In the genomic region with DNA sequence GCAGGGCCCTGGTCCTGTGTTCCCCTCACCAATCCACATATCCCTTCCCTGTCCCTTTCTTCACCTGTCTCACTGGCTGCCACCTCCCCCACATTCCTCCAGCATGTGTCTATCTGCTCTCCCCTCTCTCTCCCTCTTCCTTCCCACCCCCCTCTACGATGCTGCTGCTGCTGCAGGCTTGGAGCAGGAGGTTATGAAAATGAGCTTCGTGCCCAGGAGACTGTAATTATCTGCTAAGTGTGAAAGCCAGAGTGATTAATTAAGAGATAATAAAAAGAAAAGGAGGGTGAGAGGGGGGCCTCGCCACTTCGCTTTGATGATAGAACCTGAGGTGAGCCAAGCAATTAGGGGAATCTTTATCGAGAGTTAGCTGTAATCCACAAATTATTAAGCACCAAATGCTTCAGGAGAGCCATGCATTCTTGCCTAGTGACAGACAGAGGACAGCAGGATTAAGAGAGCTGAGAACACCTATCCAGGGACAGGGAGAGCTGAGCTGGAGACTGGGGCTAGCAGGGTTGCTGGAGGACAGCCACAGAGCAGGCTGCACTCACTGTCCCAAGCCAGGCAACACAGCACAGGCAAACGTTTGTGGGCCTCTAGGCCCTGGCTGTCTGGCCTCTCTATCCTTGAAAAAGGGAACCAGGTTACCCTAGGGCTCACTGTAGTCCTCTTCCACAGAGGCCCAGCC, we compare ENCODE assay signal across 10 mouse cellular contexts. TPM values are rescaled to one million over a fixed set of nuclear protein-coding genes. Genes with fewer than 3 reads are reported as not detected.
A peak's percentile ranks its signal among the peaks of the same experiment; 100 is the strongest.
DNase-seq lines count a peak whose midpoint lies in the region; ATAC-seq lines count a peak whose summit lies in the region.
"Had no signal": no experiment of that assay in that cellular context is flagged by ENCODE, and none has a peak within 500 bp of the region (broad histone marks: within the 10 kb centered on the region; RNA-seq: fewer than 3 reads in every experiment).

No protein-coding gene starts in this region.

- 26% methylated on average over 6 of the region's 6 CpGs for WGBS in kidney, embryonic 14.5 days
- 33% methylated on average over 6 of the region's 6 CpGs for WGBS in kidney, embryonic 15.5 days
- 21% methylated on average over 6 of the region's 6 CpGs for WGBS in forebrain, embryonic 13.5 days
- 22% methylated on average over 6 of the region's 6 CpGs for WGBS in limb, embryonic 11.5 days
- 23% methylated on average over 6 of the region's 6 CpGs for WGBS in neural tube, embryonic 13.5 days

- no peak overlapping the region for H3K4me3 ChIP-seq in kidney, embryonic 14.5 days (ENCODE audit: low read length)
- H3K4me3 ChIP-seq in kidney, embryonic 15.5 days (replicated peaks): no peak overlapping the region
- H3K4me3 ChIP-seq in forebrain, embryonic 13.5 days: no peak overlapping the region
- no peak overlapping the region for H3K4me3 ChIP-seq in limb, embryonic 11.5 days (ENCODE audit: low read depth, low read length)
- no peak overlapping the region for H3K4me3 ChIP-seq in neural tube, embryonic 13.5 days

- peak; percentile 18 for DNase-seq in limb, embryonic 11.5 days (ENCODE audit: low spot score)
- no peak for DNase-seq in cerebellum, adult 9-11 months
- DNase-seq in adrenal gland, adult 8-10 months: no peak
- DNase-seq: kidney, postnatal 25 days; lung, embryonic 14.5 days had no signal

- peaks cover 10% of the 10 kb centered on the region; the same call in 1 of the 2 replicates for H3K36me3 ChIP-seq in kidney, embryonic 14.5 days (ENCODE audit: control insufficient read depth, insufficient read depth, low read length)
- peaks cover 9% of the 10 kb centered on the region for H3K36me3 ChIP-seq in kidney, embryonic 15.5 days
- H3K36me3 ChIP-seq in forebrain, embryonic 13.5 days (ENCODE audit: poor library complexity, severe bottlenecking): 0 out of 2 replicates have a peak, but pooled peaks cover 3% of the 10 kb centered on the region
- H3K36me3 ChIP-seq in limb, embryonic 11.5 days (ENCODE audit: control insufficient read depth, insufficient read depth, low read length): no peaks in the 10 kb centered on the region
- H3K36me3 ChIP-seq in neural tube, embryonic 13.5 days: no peaks in the 10 kb centered on the region

- H3K9me3 ChIP-seq in kidney, embryonic 14.5 days (ENCODE audit: control insufficient read depth, low read length): no peaks in the 10 kb centered on the region
- H3K9me3 ChIP-seq in kidney, embryonic 15.5 days (replicated peaks): no peaks in the 10 kb centered on the region
- H3K9me3 ChIP-seq in forebrain, embryonic 13.5 days (replicated peaks): no peaks in the 10 kb centered on the region
- H3K9me3 ChIP-seq in limb, embryonic 11.5 days (ENCODE audit: control insufficient read depth, low read length): no peaks in the 10 kb centered on the region
- no peaks in the 10 kb centered on the region for H3K9me3 ChIP-seq in neural tube, embryonic 13.5 days

- H3K4me1 ChIP-seq in kidney, embryonic 14.5 days (ENCODE audit: control insufficient read depth, insufficient read depth, low read length): peaks cover 75% of the 10 kb centered on the region
- H3K4me1 ChIP-seq in kidney, embryonic 15.5 days: peaks cover 88% of the 10 kb centered on the region
- peaks cover 81% of the 10 kb centered on the region for H3K4me1 ChIP-seq in forebrain, embryonic 13.5 days
- peaks cover 66% of the 10 kb centered on the region for H3K4me1 ChIP-seq in limb, embryonic 11.5 days (ENCODE audit: control insufficient read depth, insufficient read depth, low read length)
- H3K4me1 ChIP-seq in neural tube, embryonic 13.5 days (replicated peaks): peaks cover 92% of the 10 kb centered on the region

- H3K27ac ChIP-seq in kidney, embryonic 14.5 days (ENCODE audit: low read depth, low read length): peak overlapping the region; percentile 3; the same call in 1 of the 2 replicates
- H3K27ac ChIP-seq in kidney, embryonic 15.5 days: no peak overlapping the region
- H3K27ac ChIP-seq in forebrain, embryonic 13.5 days: peak overlapping the region; percentile 75
- no peak overlapping the region for H3K27ac ChIP-seq in limb, embryonic 11.5 days (replicated peaks; ENCODE audit: low read depth, low read length)
- H3K27ac ChIP-seq in neural tube, embryonic 13.5 days (replicated peaks): peak overlapping the region; percentile 84

- no peak for ATAC-seq in kidney, embryonic 14.5 days (ENCODE audit: low FRiP score, low TSS enrichment)
- no peak for ATAC-seq in kidney, embryonic 15.5 days (replicated peaks; ENCODE audit: low FRiP score)
- ATAC-seq in forebrain, embryonic 13.5 days: peak; percentile 71
- no peak for ATAC-seq in limb, embryonic 11.5 days (ENCODE audit: insufficient number of reproducible peaks, low FRiP score, low TSS enrichment, low read depth)
- peak; percentile 70 for ATAC-seq in neural tube, embryonic 13.5 days (ENCODE audit: low read depth)
- no peak for ATAC-seq in cerebellum, adult (ENCODE audit: insufficient number of reproducible peaks, low FRiP score, low TSS enrichment)

- no peaks in the 10 kb centered on the region for H3K27me3 ChIP-seq in kidney, embryonic 14.5 days (ENCODE audit: control insufficient read depth, insufficient read depth, low read length)
- H3K27me3 ChIP-seq in kidney, embryonic 15.5 days: no peaks in the 10 kb centered on the region
- no peaks in the 10 kb centered on the region for H3K27me3 ChIP-seq in forebrain, embryonic 13.5 days
- no peaks in the 10 kb centered on the region for H3K27me3 ChIP-seq in limb, embryonic 11.5 days (ENCODE audit: control insufficient read depth, insufficient read depth, low read length)
- H3K27me3 ChIP-seq in neural tube, embryonic 13.5 days: no peaks in the 10 kb centered on the region

- no peak overlapping the region for H3K4me2 ChIP-seq in kidney, embryonic 14.5 days (replicated peaks; ENCODE audit: low read depth, low read length)
- no peak overlapping the region for H3K4me2 ChIP-seq in kidney, embryonic 15.5 days
- peak overlapping the region; percentile 1; the same call in 1 of the 2 replicates for H3K4me2 ChIP-seq in forebrain, embryonic 13.5 days
- H3K4me2 ChIP-seq in limb, embryonic 11.5 days (ENCODE audit: low read depth, severe bottlenecking): no peak overlapping the region
- no peak overlapping the region for H3K4me2 ChIP-seq in neural tube, embryonic 13.5 days
- H3K4me2 ChIP-seq: lung, embryonic 14.5 days had no signal

- peak overlapping the region; percentile 23; the same call in 1 of the 2 replicates for H3K9ac ChIP-seq in kidney, embryonic 14.5 days (ENCODE audit: low read depth, low read length)
- no peak overlapping the region for H3K9ac ChIP-seq in kidney, embryonic 15.5 days
- 0 out of 2 replicates have a peak overlapping the region, but pooled peaks have one; percentile 23 for H3K9ac ChIP-seq in forebrain, embryonic 13.5 days
- no peak overlapping the region; the same call in 1 of the 2 replicates for H3K9ac ChIP-seq in limb, embryonic 11.5 days (ENCODE audit: low read length)
- H3K9ac ChIP-seq in neural tube, embryonic 13.5 days: peak overlapping the region; percentile 41
- H3K9ac ChIP-seq: lung, embryonic 14.5 days had no signal

RNA-seq across cellular contexts. Expression of gene Kirrel, which starts 13.6 kb away (rescaled TPM):
- polyA plus RNA-seq in kidney, embryonic 14.5 days (2014; fragmentation: Nextera tagmentation; extraction: Ambion mirVana): 11.1 and 14.2 TPM in 2 replicates
- polyA plus RNA-seq in kidney, embryonic 15.5 days (2015; fragmentation: Nextera tagmentation; extraction: Ambion mirVana): 17.2 and 18.5 TPM in 2 replicates
- 5.8 and 7.4 TPM in 2 replicates for polyA plus RNA-seq in forebrain, embryonic 13.5 days (2015; fragmentation: Nextera tagmentation; extraction: Ambion mirVana)
- polyA plus RNA-seq in limb, embryonic 11.5 days (2014; fragmentation: Nextera tagmentation; extraction: Ambion mirVana): 12.8 and 13.6 TPM in 2 replicates
- polyA plus RNA-seq in neural tube, embryonic 13.5 days (2015; fragmentation: Nextera tagmentation; extraction: Ambion mirVana): 9.8 and 10.4 TPM in 2 replicates
- 10 to 100 TPM; 14.7 to 23.3 (median 19.8) TPM for total RNA-seq in adrenal gland, adult 8-10 months (2022)

Comparison
In these comparisons a context has a peak if more than half of its experiments do, and no peak if none do; other contexts are left out.
1. H3K27ac ChIP-seq: peak in kidney, embryonic 14.5 days (single experiment), forebrain, embryonic 13.5 days (single experiment) and neural tube, embryonic 13.5 days (single experiment); none in kidney, embryonic 15.5 days (single experiment) and limb, embryonic 11.5 days (single experiment).
2. H3K9ac ChIP-seq: peak in kidney, embryonic 14.5 days (single experiment), forebrain, embryonic 13.5 days (single experiment) and neural tube, embryonic 13.5 days (single experiment); none in kidney, embryonic 15.5 days (single experiment) and limb, embryonic 11.5 days (single experiment).
3. ATAC-seq: peak in forebrain, embryonic 13.5 days (single experiment) and neural tube, embryonic 13.5 days (single experiment); none in kidney, embryonic 14.5 days (single experiment), kidney, embryonic 15.5 days (single experiment), limb, embryonic 11.5 days (single experiment) and cerebellum, adult (single experiment).